Mouse (Mus musculus) midbrain, embryonic 10.5 days (tissue): ENCODE measurements around the gene Ccdc177. TPM values are rescaled to one million over a fixed set of nuclear protein-coding genes. Genes with fewer than 3 reads are reported as not detected.

Experiments used
- DNase-seq: peaks from one replicate; pipeline ENCODE4 v3.0.0-alpha.2; 2017; ENCODE audit warnings: low spot score
- H3K27ac ChIP-seq: fragments of 300-500 bp; sonication (generic); replicated peaks from 2 replicates; pipeline ENCODE4 v1.5.1; 2016; ENCODE audit warnings: mild to moderate bottlenecking
- H3K27me3 ChIP-seq: fragments of 300-500 bp; sonication (generic); 2 replicates; pipeline ENCODE4 v1.6.1; 2016; ENCODE audit warnings: low read depth, mild to moderate bottlenecking; ENCODE audit not compliant: poor library complexity, severe bottlenecking
- H3K36me3 ChIP-seq: fragments of 300-500 bp; sonication (generic); 2 replicates; pipeline ENCODE4 v1.6.1; 2016; ENCODE audit warnings: mild to moderate bottlenecking, moderate library complexity
- H3K4me1 ChIP-seq: fragments of 300-500 bp; sonication (generic); 2 replicates; pipeline ENCODE4 v1.6.1; 2016
- H3K4me3 ChIP-seq: fragments of 300-500 bp; sonication (generic); 2 replicates; pipeline ENCODE4 v1.5.1; 2016; ENCODE audit warnings: mild to moderate bottlenecking, moderate library complexity
- H3K9me3 ChIP-seq: fragments of 300-500 bp; sonication (generic); replicated peaks from 2 replicates; pipeline ENCODE4 v1.6.1; 2016; ENCODE audit warnings: mild to moderate bottlenecking
- WGBS: fragments of 180-500 bp; shearing (Covaris S2); methylation state at CpG from one replicate; pipeline ENCODE4 v1.1.7; 2016; 5-methylcytosine and 5-hydroxymethylcytosine counted together
- polyA plus RNA-seq: library from polyadenylated mRNA; unstranded; fragments of >200 nt; fragmentation: Nextera tagmentation; extraction: Ambion mirVana; gene quantifications from 2 replicates; pipeline ENCODE4 v1.2.1, GENCODE M21; 2016

The Ccdc177 gene
- polyA plus RNA-seq, 1 experiment from 2014 or later: 2.0 TPM

GRCm38 (mm10) chr12:80751556-80751955, 8.9 kb downstream of the Ccdc177 start:
- no peak overlapping the region for H3K27ac ChIP-seq
- WGBS: 94% methylated on average over 6 of the region's 6 CpGs
- H3K27me3 ChIP-seq: peaks cover 9% of the 10 kb centered on the region
- H3K36me3 ChIP-seq: peaks cover 40% of the 10 kb centered on the region
- DNase-seq: no peak
- H3K4me3 ChIP-seq: no peak overlapping the region
- H3K4me1 ChIP-seq: 0 out of 2 replicates have a peak, but pooled peaks cover under 1% of the 10 kb centered on the region
- H3K9me3 ChIP-seq: peaks cover 33% of the 10 kb centered on the region

- no peaks in the 10 kb centered on the region for H3K36me3 ChIP-seq
- DNase-seq: no peak
- peaks cover under 1% of the 10 kb centered on the region; the same call in 1 of the 2 replicates for H3K27me3 ChIP-seq
- no peak overlapping the region for H3K4me3 ChIP-seq
- 67% methylated on average over 8 of the region's 8 CpGs for WGBS
- H3K27ac ChIP-seq: peak overlapping the region; percentile 19
- H3K4me1 ChIP-seq: peaks cover 11% of the 10 kb centered on the region
- no peaks in the 10 kb centered on the region for H3K9me3 ChIP-seq
Measured at GRCm38 (mm10) chr12:80746031-80746813, 14.3 kb downstream of the Ccdc177 start.

GRCm38 (mm10) chr12:80744614-80745013, 15.9 kb downstream of the Ccdc177 start:
- peaks cover 15% of the 10 kb centered on the region for H3K4me1 ChIP-seq
- no peak overlapping the region for H3K4me3 ChIP-seq
- no peaks in the 10 kb centered on the region for H3K9me3 ChIP-seq
- H3K27me3 ChIP-seq: peaks cover 12% of the 10 kb centered on the region
- no peaks in the 10 kb centered on the region for H3K36me3 ChIP-seq
- no peak overlapping the region for H3K27ac ChIP-seq
- WGBS: 68% methylated on average over 1 of the region's 1 CpGs
- DNase-seq: no peak

- no peak for DNase-seq
- Histone ChIP-seq H3K27ac (no peak overlapping the region), H3K4me3 (no peak overlapping the region), H3K36me3 (no peaks in the 10 kb centered on the region), H3K4me1 (peaks cover 35% of the 10 kb centered on the region), H3K27me3 (peaks cover 19% of the 10 kb centered on the region), H3K9me3 (no peaks in the 10 kb centered on the region)
- 38% methylated on average over 9 of the region's 9 CpGs for WGBS
Measured at GRCm38 (mm10) chr12:80739482-80739881, 21.0 kb downstream of the Ccdc177 start.

- Histone ChIP-seq H3K9me3 (no peaks in the 10 kb centered on the region), H3K4me1 (peaks cover 37% of the 10 kb centered on the region), H3K4me3 (no peak overlapping the region; the same call in 1 of the 2 replicates), H3K27ac (peak overlapping the region; percentile 83), H3K36me3 (no peaks in the 10 kb centered on the region), H3K27me3 (peaks cover 19% of the 10 kb centered on the region)
- DNase-seq: no peak
- 76% methylated on average over 5 of the region's 5 CpGs for WGBS
Measured at GRCm38 (mm10) chr12:80737283-80737600, 23.2 kb downstream of the Ccdc177 start.

- WGBS: 25% methylated on average over 13 of the region's 13 CpGs
- peak overlapping the region; percentile 83 for H3K27ac ChIP-seq
- H3K36me3 ChIP-seq: no peaks in the 10 kb centered on the region
- H3K4me3 ChIP-seq: peak overlapping the region; percentile 34
- peak; percentile 75 for DNase-seq
- peaks cover 37% of the 10 kb centered on the region for H3K4me1 ChIP-seq
- peaks cover 19% of the 10 kb centered on the region for H3K27me3 ChIP-seq
- no peaks in the 10 kb centered on the region for H3K9me3 ChIP-seq
Measured at GRCm38 (mm10) chr12:80736464-80737282, 23.8 kb downstream of the Ccdc177 start.

- Histone ChIP-seq H3K36me3 (no peaks in the 10 kb centered on the region), H3K27me3 (peaks cover 7% of the 10 kb centered on the region; the same call in 1 of the 2 replicates), H3K27ac (peak overlapping the region; percentile 83), H3K4me1 (peaks cover 36% of the 10 kb centered on the region), H3K9me3 (no peaks in the 10 kb centered on the region), H3K4me3 (no peak overlapping the region)
- 67% methylated on average over 13 of the region's 13 CpGs for WGBS
- DNase-seq: no peak
Measured at GRCm38 (mm10) chr12:80734526-80735470, 25.7 kb downstream of the Ccdc177 start.

- H3K27me3 ChIP-seq: 0 out of 2 replicates have a peak, but pooled peaks cover 6% of the 10 kb centered on the region
- 7% methylated on average over 9 of the region's 9 CpGs for WGBS
- no peaks in the 10 kb centered on the region for H3K9me3 ChIP-seq
- 0 out of 2 replicates have a peak overlapping the region, but pooled peaks have one; percentile 11 for H3K4me3 ChIP-seq
- peak overlapping the region; percentile 50 for H3K27ac ChIP-seq
- H3K4me1 ChIP-seq: peaks cover 15% of the 10 kb centered on the region
- no peaks in the 10 kb centered on the region for H3K36me3 ChIP-seq
- DNase-seq: peak; percentile 85
Measured at GRCm38 (mm10) chr12:80730567-80730966, 29.9 kb downstream of the Ccdc177 start.

GRCm38 (mm10) chr12:80729758-80730530, 30.5 kb downstream of the Ccdc177 start:
- 87% methylated on average over 12 of the region's 12 CpGs for WGBS
- no peak overlapping the region for H3K4me3 ChIP-seq

GRCm38 (mm10) chr12:80728814-80729213, 31.7 kb downstream of the Ccdc177 start:
- H3K27ac ChIP-seq: no peak overlapping the region
- no peak for DNase-seq
- WGBS: 58% methylated on average over 2 of the region's 2 CpGs

More at GRCm38 (mm10) chr12:80729758-80730530, 30.5 kb downstream of the Ccdc177 start:
- Histone ChIP-seq H3K36me3 (no peaks in the 10 kb centered on the region), H3K4me1 (peaks cover 9% of the 10 kb centered on the region), H3K9me3 (no peaks in the 10 kb centered on the region), H3K27ac (no peak overlapping the region), H3K27me3 (0 out of 2 replicates have a peak, but pooled peaks cover 6% of the 10 kb centered on the region)
- DNase-seq: no peak

GRCm38 (mm10) chr12:80728207-80728606, 32.3 kb downstream of the Ccdc177 start:
- Histone ChIP-seq H3K27me3 (0 out of 2 replicates have a peak, but pooled peaks cover 6% of the 10 kb centered on the region), H3K9me3 (no peaks in the 10 kb centered on the region), H3K4me3 (no peak overlapping the region), H3K27ac (no peak overlapping the region), H3K36me3 (no peaks in the 10 kb centered on the region), H3K4me1 (peaks cover 2% of the 10 kb centered on the region; the same call in 1 of the 2 replicates)
- no peak for DNase-seq
- WGBS: 45% methylated on average over 1 of the region's 1 CpGs

More at GRCm38 (mm10) chr12:80728814-80729213, 31.7 kb downstream of the Ccdc177 start:
- Histone ChIP-seq H3K4me1 (peaks cover 2% of the 10 kb centered on the region; the same call in 1 of the 2 replicates), H3K9me3 (no peaks in the 10 kb centered on the region), H3K4me3 (no peak overlapping the region), H3K27me3 (0 out of 2 replicates have a peak, but pooled peaks cover 6% of the 10 kb centered on the region), H3K36me3 (no peaks in the 10 kb centered on the region)
